Mouse (Mus musculus) testis, postnatal 10 days (tissue): Measurements from ENCODE around the gene Casq2.
A peak's percentile ranks its signal among the peaks of the same experiment; 100 is the strongest.

Experiments
- DNase-seq: peaks from one replicate; pipeline ENCODE4 v3.0.0; 2021; ENCODE audit warnings: low spot score

Casq2 gene

DNA sequence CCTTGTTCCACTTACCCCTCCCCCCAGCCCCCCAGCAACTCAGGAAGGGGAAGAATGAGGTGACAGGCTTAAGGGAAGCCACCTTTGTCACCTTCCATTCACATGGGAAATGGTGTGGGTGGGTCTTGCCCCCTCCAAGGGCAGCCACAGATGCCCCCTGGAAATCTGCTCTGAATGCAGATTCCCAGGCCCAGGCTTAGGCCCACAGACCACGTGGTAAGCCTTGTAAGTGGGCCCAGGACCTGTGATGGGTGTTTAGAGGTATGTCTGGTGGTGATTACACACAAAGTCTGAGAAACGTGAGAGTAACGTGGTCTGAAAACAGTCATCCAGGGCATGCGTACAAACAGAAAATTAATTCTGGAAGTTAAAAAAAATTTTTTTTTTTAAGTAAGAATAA is 78.7 kb downstream of the Casq2 start:
- DNase-seq, result no peak

GRCm38 (mm10) chr3:102165536-102166286 is 79.5 kb downstream of the Casq2 start:
- no peak for DNase-seq

DNA sequence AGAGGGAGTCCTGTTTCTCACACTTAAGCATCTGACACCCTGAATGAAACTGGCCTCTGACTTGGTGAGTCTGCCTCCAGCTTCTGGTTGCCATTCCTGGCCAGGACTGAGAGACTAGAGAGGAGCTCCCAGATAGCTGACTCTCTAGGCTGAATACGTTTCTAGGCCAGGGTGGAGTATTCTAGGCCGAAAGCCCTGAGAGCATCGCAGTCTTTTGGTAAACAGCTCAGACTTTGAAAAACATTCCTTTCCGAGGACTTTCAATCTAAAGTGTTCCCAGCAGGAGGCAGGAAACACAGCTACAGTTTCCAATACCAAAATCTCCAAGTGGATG is 80.0 kb downstream of the Casq2 start:
- no peak for DNase-seq

- no peak for DNase-seq
Observed at GRCm38 (mm10) chr3:102166794-102167193, 80.6 kb downstream of the Casq2 start.

DNA sequence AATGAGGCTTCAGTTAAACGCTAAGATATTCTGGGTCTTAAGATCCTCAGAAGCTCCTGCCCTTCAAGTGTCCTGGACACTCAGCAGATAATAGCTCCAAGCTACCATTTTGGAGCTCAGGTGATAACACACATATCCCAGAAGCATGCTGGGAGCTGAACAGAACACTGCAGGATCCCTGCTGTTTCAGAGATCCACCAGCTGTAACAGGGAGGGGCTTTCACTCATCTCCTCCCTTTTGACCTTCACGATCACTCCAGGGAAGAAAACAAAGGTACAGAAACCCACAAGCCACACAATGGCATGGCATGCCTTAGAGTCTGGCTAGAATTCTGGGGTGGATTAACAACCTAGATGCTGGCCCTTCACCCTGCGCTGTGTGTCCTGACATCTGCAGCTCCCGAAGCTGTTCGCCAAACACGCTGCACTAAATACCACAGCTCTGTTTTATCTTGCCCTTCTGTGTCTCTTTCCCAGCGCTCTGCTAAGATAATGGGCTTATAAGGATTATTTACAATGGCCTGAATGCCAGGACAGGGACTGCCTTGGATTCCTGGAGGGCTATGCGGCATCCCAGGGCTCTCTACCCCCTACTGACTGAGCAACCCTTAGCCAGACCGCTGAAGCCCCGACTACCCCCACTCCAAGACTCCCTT is 81.5 kb downstream of the Casq2 start:
- no peak for DNase-seq

DNA sequence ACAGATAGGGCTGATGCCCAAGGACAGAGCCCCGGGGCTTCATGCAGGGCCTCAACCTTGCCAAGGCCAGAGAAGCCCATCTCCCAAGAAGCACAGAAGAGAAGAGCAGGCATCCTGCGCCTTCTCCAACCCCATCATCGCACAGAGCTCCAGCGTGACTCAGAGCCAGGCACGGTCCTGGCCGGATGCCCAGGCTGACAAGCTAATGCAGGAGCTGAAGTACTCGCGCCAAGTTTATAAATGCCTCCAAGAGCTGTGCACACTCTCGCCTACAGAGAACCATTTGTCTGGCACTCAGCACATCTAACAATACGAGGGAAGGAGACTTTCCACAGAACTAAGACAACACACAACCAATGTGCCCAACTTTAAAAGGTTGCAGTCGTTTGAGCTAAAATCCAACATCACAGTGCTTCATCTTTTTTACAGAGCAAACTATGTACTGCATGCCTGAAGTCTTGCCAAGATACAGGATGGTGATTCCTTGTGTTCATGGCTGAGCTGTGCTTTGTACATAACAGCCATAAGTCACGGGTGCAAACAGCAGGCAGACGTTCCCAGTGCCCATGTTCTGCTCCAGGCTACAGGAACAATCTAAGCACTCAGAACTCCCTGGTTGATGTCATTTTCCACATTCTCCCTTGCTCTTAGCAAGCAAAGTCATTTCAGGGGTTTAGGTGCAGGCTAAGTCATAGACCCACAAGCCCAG is 83.1 kb downstream of the Casq2 start:
- DNase-seq, result peak; percentile 92

DNA sequence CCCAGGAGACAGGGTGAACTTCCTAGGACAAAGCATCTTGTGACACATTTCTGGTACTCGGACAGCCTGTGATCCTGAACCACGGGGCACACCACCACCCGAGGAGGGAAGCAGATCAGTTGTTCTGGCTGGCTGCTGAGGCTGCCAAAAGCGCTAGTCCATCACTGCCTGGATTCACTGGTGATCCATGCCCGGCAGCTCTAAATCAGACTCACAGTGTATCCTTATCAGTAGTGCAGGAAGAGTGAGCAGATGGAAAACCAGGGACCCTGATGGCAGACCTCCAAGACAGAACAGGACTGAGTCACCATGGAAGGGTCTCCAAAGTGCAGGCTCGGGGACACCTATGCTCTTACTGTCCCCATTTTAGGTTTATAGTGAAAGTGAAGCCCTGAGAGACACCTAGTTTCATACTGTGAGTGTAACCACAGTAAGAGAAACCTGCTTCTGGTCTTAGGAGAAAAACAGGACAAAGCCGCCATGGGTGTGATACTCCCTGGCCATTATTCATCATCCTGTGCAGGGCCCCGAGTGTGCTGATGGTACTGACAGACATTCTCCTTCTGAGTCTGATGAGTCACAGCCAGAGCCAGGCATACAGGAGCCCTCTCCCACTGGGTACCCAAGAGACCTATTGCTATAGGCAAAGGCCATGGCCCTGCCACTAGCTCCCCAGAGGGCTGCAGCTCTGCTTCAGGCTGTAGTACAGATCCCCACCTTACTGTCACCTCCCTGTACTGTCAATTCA is 88.1 kb downstream of the Casq2 start:
- no peak for DNase-seq

- no peak for DNase-seq
Observed at GRCm38 (mm10) chr3:102175701-102176100, 89.5 kb downstream of the Casq2 start.

DNA sequence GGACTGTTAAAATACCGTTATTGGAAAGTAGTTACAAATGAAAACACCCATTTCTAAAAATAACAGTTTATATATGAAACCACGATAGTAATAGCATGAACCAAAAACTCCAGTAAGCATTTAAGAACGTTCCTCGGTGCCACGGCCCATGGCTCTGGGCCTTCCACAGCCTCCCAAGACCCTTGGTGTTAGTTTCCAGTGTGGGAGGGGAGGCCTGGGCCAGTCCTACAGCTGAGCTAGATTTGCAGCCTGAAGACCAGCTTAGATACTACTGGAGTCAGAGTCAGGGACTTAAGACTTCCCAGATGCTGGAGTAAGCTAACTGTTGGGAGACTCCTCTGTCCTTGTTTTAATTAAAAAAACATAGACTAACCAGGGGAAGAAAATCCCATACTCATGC is 89.9 kb downstream of the Casq2 start:
- DNase-seq, result no peak

GRCm38 (mm10) chr3:102177837-102178615 is 91.8 kb downstream of the Casq2 start:
- no peak for DNase-seq

- DNase-seq, result no peak
Observed at GRCm38 (mm10) chr3:102179869-102180268, 93.7 kb downstream of the Casq2 start.

DNA sequence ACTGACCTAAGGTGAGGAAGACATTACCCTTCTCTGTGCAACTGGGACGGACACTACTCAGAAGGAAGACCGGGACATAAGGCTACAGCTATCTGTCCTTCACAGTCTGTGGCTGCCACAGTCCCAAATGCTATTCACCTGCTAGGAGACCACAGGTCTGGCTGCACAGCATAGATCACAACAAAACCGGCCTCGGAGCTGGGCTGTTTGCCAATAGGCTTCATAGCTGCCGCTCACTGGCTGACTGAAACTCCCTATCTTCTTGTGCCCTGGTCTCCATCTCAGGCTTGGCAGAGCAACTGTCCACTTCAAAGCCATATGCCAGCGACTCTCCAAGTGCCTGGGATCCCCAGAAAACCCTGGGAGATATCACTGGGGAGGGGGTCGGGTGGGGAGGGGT is 94.5 kb downstream of the Casq2 start:
- peak; percentile 66 for DNase-seq

GRCm38 (mm10) chr3:102181191-102181590 is 95.0 kb downstream of the Casq2 start:
- no peak for DNase-seq

DNA sequence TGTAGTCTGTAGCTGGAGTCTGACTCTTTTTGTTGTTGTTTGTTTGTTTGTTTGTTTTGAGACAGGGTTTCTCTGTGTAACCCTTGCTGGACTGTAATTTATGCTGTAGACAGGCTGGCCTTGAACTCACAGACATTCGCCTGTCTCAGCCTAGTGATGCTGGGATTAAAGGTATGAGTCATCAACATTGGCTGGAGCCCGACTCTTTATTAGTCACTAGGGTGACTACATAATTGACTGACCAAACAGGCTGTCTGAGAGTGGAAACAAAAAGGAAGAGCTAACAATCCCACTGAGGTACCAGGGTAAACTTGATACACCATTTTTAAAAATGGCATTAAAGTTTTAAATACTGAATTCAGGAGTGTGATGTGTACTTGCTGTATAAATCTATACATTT is 96.4 kb downstream of the Casq2 start:
- no peak for DNase-seq

GRCm38 (mm10) chr3:102184721-102185120 is 98.5 kb downstream of the Casq2 start:
- DNase-seq, result no peak

- no peak for DNase-seq
Observed at GRCm38 (mm10) chr3:102187401-102187800, 101.2 kb downstream of the Casq2 start.

GRCm38 (mm10) chr3:102188972-102189371 is 102.8 kb downstream of the Casq2 start:
- DNase-seq, result no peak

GRCm38 (mm10) chr3:102190015-102190414 is 103.8 kb downstream of the Casq2 start:
- DNase-seq, result no peak

GRCm38 (mm10) chr3:102190642-102191041 is 104.4 kb downstream of the Casq2 start:
- DNase-seq, result no peak

GRCm38 (mm10) chr3:102191575-102191974 is 105.4 kb downstream of the Casq2 start:
- DNase-seq, result no peak

DNA sequence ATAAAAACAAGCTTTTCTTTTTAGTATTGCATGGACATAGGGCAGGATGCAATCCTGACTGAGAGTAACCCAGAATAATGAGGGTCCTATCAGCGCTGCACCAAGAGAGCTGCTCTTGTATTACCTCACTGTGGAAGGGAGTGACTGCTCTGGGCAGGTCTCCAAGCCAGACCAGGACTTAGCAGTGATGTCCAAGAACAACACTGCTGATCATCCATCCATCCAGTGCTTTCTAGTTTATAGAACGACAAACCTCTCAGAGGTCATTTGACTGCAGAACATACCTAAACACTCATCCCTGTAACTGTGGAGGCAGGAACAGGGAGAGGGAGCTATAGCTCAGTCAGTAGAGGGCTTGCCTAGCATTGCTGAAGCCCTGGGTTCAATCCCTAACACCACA is 106.4 kb downstream of the Casq2 start:
- no peak for DNase-seq
